Mouse (Mus musculus) heart, embryonic 12.5 days (tissue): ENCODE data around the gene Rab7. TPM values are rescaled to one million over a fixed set of nuclear protein-coding genes. Genes with fewer than 3 reads are reported as not detected.
A peak's percentile ranks its signal among the peaks of the same experiment; 100 is the strongest.

Experiments used
- ATAC-seq: fragments of 200-750 bp; cut with Nextera tagmentation; 2 replicates; pipeline ENCODE4 v1.8.0; 2017; ENCODE audit warnings: moderate TSS enrichment, moderate library complexity; ENCODE audit not compliant: insufficient number of reproducible peaks, low FRiP score
- H3K27ac ChIP-seq: fragments of 300-500 bp; sonication (generic); 2 replicates; pipeline ENCODE4 v1.5.1; 2016; ENCODE audit warnings: mild to moderate bottlenecking, moderate library complexity; ENCODE audit not compliant: poor library complexity, severe bottlenecking
- H3K27me3 ChIP-seq: fragments of 300-500 bp; sonication (generic); replicated peaks from 2 replicates; pipeline ENCODE4 v1.6.1; 2016; ENCODE audit warnings: mild to moderate bottlenecking, moderate library complexity
- H3K36me3 ChIP-seq: fragments of 300-500 bp; sonication (generic); 2 replicates; pipeline ENCODE4 v1.6.1; 2016; ENCODE audit warnings: mild to moderate bottlenecking, moderate library complexity
- H3K4me1 ChIP-seq: fragments of 300-500 bp; sonication (generic); replicated peaks from 2 replicates; pipeline ENCODE4 v1.6.1; 2016; ENCODE audit warnings: mild to moderate bottlenecking
- H3K4me2 ChIP-seq: fragments of 300-500 bp; sonication (generic); 2 replicates; pipeline ENCODE4 v1.6.1; 2016; ENCODE audit warnings: mild to moderate bottlenecking, moderate library complexity
- H3K4me3 ChIP-seq: fragments of 300-500 bp; sonication (generic); 2 replicates; pipeline ENCODE4 v1.5.1; 2016; ENCODE audit warnings: mild to moderate bottlenecking
- H3K9ac ChIP-seq: fragments of 300-500 bp; sonication (generic); 2 replicates; pipeline ENCODE4 v1.6.1; 2016; ENCODE audit warnings: mild to moderate bottlenecking, moderate library complexity
- H3K9me3 ChIP-seq: fragments of 300-500 bp; sonication (generic); replicated peaks from 2 replicates; pipeline ENCODE4 v1.6.1; 2016; ENCODE audit warnings: mild to moderate bottlenecking, moderate library complexity
- WGBS: fragments of 180-500 bp; shearing (Covaris S2); methylation state at CpG from one replicate; pipeline ENCODE4 v1.1.7; 2016; 5-methylcytosine and 5-hydroxymethylcytosine counted together
- polyA plus RNA-seq: library from polyadenylated mRNA; unstranded; fragments of >200 nt; fragmentation: Nextera tagmentation; extraction: Ambion mirVana; gene quantifications from 2 replicates; pipeline ENCODE4 v1.2.1, GENCODE M21; 2016

The Rab7 gene
- polyA plus RNA-seq, 1 experiment from 2014 or later = 202 TPM

GRCm38 (mm10) chr6:88053228-88054080, 8.4 kb upstream of the Rab7 start:
- no peak overlapping the region for H3K4me2 ChIP-seq
- no peaks in the 10 kb centered on the region for H3K9me3 ChIP-seq
- no peaks in the 10 kb centered on the region for H3K4me1 ChIP-seq
- ATAC-seq = no peak
- no peaks in the 10 kb centered on the region for H3K36me3 ChIP-seq
- peaks cover 12% of the 10 kb centered on the region for H3K27me3 ChIP-seq
- no peak overlapping the region for H3K9ac ChIP-seq
- no peak overlapping the region for H3K4me3 ChIP-seq
- H3K27ac ChIP-seq = no peak overlapping the region
- WGBS = 40% methylated on average over 11 of the region's 11 CpGs

GRCm38 (mm10) chr6:88051206-88051605, 6.1 kb upstream of the Rab7 start:
- H3K4me2 ChIP-seq = no peak overlapping the region
- H3K27ac ChIP-seq = no peak overlapping the region
- no peaks in the 10 kb centered on the region for H3K4me1 ChIP-seq
- ATAC-seq = no peak
- 81% methylated on average over 5 of the region's 5 CpGs for WGBS
- H3K9me3 ChIP-seq = no peaks in the 10 kb centered on the region
- H3K36me3 ChIP-seq = no peaks in the 10 kb centered on the region
- H3K27me3 ChIP-seq = peaks cover 12% of the 10 kb centered on the region
- H3K9ac ChIP-seq = no peak overlapping the region
- no peak overlapping the region for H3K4me3 ChIP-seq

GRCm38 (mm10) chr6:88049008-88049407, 3.9 kb upstream of the Rab7 start:
- Histone ChIP-seq H3K4me1 (peaks cover 3% of the 10 kb centered on the region), H3K27me3 (peaks cover 9% of the 10 kb centered on the region)
- 73% methylated on average over 6 of the region's 6 CpGs for WGBS

GRCm38 (mm10) chr6:88047853-88048252, 2.8 kb upstream of the Rab7 start:
- Histone ChIP-seq H3K27me3 (peaks cover 9% of the 10 kb centered on the region), H3K4me1 (peaks cover 15% of the 10 kb centered on the region), H3K36me3 (no peaks in the 10 kb centered on the region), H3K4me3 (no peak overlapping the region), H3K4me2 (no peak overlapping the region), H3K27ac (no peak overlapping the region), H3K9me3 (no peaks in the 10 kb centered on the region), H3K9ac (no peak overlapping the region)
- ATAC-seq = no peak
- 64% methylated on average over 5 of the region's 5 CpGs for WGBS

More at GRCm38 (mm10) chr6:88049008-88049407, 3.9 kb upstream of the Rab7 start:
- Histone ChIP-seq H3K9ac (no peak overlapping the region), H3K4me3 (no peak overlapping the region), H3K36me3 (no peaks in the 10 kb centered on the region), H3K9me3 (no peaks in the 10 kb centered on the region), H3K27ac (no peak overlapping the region), H3K4me2 (no peak overlapping the region)
- ATAC-seq = no peak

GRCm38 (mm10) chr6:88045406-88045766, 316 bp upstream of the Rab7 start:
- H3K27me3 ChIP-seq = no peaks in the 10 kb centered on the region; the same call in 1 of the 2 replicates
- 31% methylated on average over 3 of the region's 3 CpGs for WGBS
- no peaks in the 10 kb centered on the region for H3K9me3 ChIP-seq
- H3K27ac ChIP-seq = no peak overlapping the region
- peak overlapping the region; percentile 96 for H3K4me3 ChIP-seq
- ATAC-seq = no peak
- peak overlapping the region; percentile 93 for H3K4me2 ChIP-seq
- peaks cover 35% of the 10 kb centered on the region for H3K4me1 ChIP-seq
- no peaks in the 10 kb centered on the region for H3K36me3 ChIP-seq
- no peak overlapping the region for H3K9ac ChIP-seq

- WGBS = 2% methylated on average over 3 of the region's 3 CpGs
- H3K36me3 ChIP-seq = peaks cover 3% of the 10 kb centered on the region; the same call in 1 of the 2 replicates
- H3K27ac ChIP-seq = peak overlapping the region; percentile 91; the same call in 1 of the 2 replicates
- peak overlapping the region; percentile 93 for H3K4me2 ChIP-seq
- H3K4me3 ChIP-seq = peak overlapping the region; percentile 96
- ATAC-seq = no peak
- H3K9me3 ChIP-seq = no peaks in the 10 kb centered on the region
- H3K4me1 ChIP-seq = peaks cover 38% of the 10 kb centered on the region
- peak overlapping the region; percentile 98 for H3K9ac ChIP-seq
- H3K27me3 ChIP-seq = no peaks in the 10 kb centered on the region
Measured at GRCm38 (mm10) chr6:88044234-88044576, 865 bp downstream of the Rab7 start.

GRCm38 (mm10) chr6:88042336-88042735, 2.7 kb downstream of the Rab7 start:
- H3K4me1 ChIP-seq = peaks cover 43% of the 10 kb centered on the region
- ATAC-seq = no peak
- H3K9me3 ChIP-seq = no peaks in the 10 kb centered on the region
- no peaks in the 10 kb centered on the region for H3K27me3 ChIP-seq
- 65% methylated on average over 3 of the region's 3 CpGs for WGBS
- peaks cover 9% of the 10 kb centered on the region for H3K36me3 ChIP-seq
- H3K4me3 ChIP-seq = no peak overlapping the region
- H3K4me2 ChIP-seq = peak overlapping the region; percentile 10
- H3K27ac ChIP-seq = peak overlapping the region; percentile 81
- H3K9ac ChIP-seq = peak overlapping the region; percentile 33; the same call in 1 of the 2 replicates

- Histone ChIP-seq H3K27ac (peak overlapping the region; percentile 81), H3K36me3 (peaks cover 12% of the 10 kb centered on the region), H3K9ac (peak overlapping the region; percentile 50; the same call in 1 of the 2 replicates), H3K4me2 (peak overlapping the region; percentile 51), H3K9me3 (no peaks in the 10 kb centered on the region), H3K4me3 (no peak overlapping the region), H3K27me3 (no peaks in the 10 kb centered on the region), H3K4me1 (peaks cover 43% of the 10 kb centered on the region)
- no peak for ATAC-seq
- 45% methylated on average over 4 of the region's 4 CpGs for WGBS
Measured at GRCm38 (mm10) chr6:88041221-88041620, 3.8 kb downstream of the Rab7 start.

- Histone ChIP-seq H3K36me3 (peaks cover 17% of the 10 kb centered on the region), H3K4me3 (no peak overlapping the region), H3K9me3 (no peaks in the 10 kb centered on the region), H3K4me2 (no peak overlapping the region), H3K27me3 (no peaks in the 10 kb centered on the region), H3K4me1 (peaks cover 43% of the 10 kb centered on the region), H3K27ac (no peak overlapping the region), H3K9ac (no peak overlapping the region)
- no peak for ATAC-seq
- WGBS = 92% methylated on average over 4 of the region's 4 CpGs
Measured at GRCm38 (mm10) chr6:88039426-88039825, 5.6 kb downstream of the Rab7 start.

- H3K9ac ChIP-seq = no peak overlapping the region
- ATAC-seq = no peak
- peaks cover 17% of the 10 kb centered on the region for H3K36me3 ChIP-seq
Measured at GRCm38 (mm10) chr6:88037471-88038045, 7.5 kb downstream of the Rab7 start.

GRCm38 (mm10) chr6:88033504-88033903, 11.6 kb downstream of the Rab7 start:
- no peak overlapping the region for H3K27ac ChIP-seq
- peaks cover 13% of the 10 kb centered on the region for H3K4me1 ChIP-seq
- no peak overlapping the region for H3K9ac ChIP-seq
- no peak for ATAC-seq
- 96% methylated on average over 3 of the region's 3 CpGs for WGBS
- H3K27me3 ChIP-seq = no peaks in the 10 kb centered on the region
- peaks cover 19% of the 10 kb centered on the region for H3K36me3 ChIP-seq
- no peak overlapping the region for H3K4me3 ChIP-seq
- no peak overlapping the region for H3K4me2 ChIP-seq
- H3K9me3 ChIP-seq = no peaks in the 10 kb centered on the region

More at GRCm38 (mm10) chr6:88037471-88038045, 7.5 kb downstream of the Rab7 start:
- no peaks in the 10 kb centered on the region for H3K27me3 ChIP-seq
- H3K4me2 ChIP-seq = no peak overlapping the region
- no peak overlapping the region for H3K27ac ChIP-seq
- 88% methylated on average over 4 of the region's 4 CpGs for WGBS
- no peaks in the 10 kb centered on the region for H3K9me3 ChIP-seq
- no peak overlapping the region for H3K4me3 ChIP-seq
- peaks cover 25% of the 10 kb centered on the region for H3K4me1 ChIP-seq
